Mouse (Mus musculus) ZHBTc4 (cell line): ENCODE results near the gene Ifit1.
"Not testable (repeated sequence)": the region's sequence is repeated elsewhere in the genome, so short reads cannot be mapped to it uniquely, and the experiment has no call there.

Source experiments
- DNase-seq: peaks from one replicate; pipeline ENCODE4 v3.0.0-alpha.2; 2011; ENCODE audit warnings: low read depth, low spot score

Ifit1 gene

DNA sequence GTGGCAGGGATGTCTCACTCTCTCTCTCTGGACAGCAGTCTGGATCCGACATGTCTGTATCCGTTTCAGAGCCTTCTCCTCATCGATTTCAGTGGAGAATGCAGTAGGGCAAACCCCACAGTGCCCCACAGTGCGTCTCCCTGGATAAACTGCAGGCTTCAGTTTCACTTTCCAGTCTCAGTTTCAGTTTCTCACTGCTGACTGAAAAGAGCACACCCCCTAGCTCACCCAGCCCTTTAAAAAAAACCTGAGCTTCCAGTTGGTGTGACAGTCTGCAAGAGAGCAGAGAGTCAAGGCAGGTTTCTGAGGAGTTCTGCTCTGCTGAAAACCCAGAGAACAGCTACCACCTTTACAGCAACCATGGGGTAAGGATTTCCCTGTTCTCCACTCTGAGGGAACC, at the start of gene Ifit1, which contains the start of gene Ifit1bl2:
Gene Ifit1, plus strand, starts transcription at position 249 of the 400 bp plus-strand sequence.
Gene Ifit1bl2, minus strand, starts transcription at position 121 of the 400 bp plus-strand sequence.
- DNase-seq = no peak

- DNase-seq = no peak
Measured at GRCm38 (mm10) chr19:34593456-34593855, 47.2 kb upstream of the Ifit1 start.

DNA sequence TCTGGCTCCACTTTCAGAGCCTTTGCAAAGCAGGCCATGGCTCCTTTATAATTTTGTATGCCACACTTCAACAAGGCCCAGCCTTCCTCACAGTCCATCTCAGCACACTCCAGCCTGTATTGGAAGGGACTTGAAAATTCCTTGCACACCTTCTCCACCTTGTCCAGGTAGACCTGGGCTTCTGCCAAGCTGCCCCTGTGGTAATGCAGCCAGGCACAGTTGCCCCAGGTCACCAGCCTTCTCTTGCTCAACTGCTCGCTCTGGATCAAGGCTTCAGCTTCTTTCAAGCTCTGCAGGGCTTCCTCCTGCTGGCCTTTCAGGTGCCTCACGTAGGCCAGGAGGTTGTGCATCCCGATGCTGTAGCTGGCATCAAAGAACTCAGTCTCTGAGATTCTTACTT, 46.1 kb upstream of the Ifit1 start:
- DNase-seq = not testable (repeated sequence)

DNA sequence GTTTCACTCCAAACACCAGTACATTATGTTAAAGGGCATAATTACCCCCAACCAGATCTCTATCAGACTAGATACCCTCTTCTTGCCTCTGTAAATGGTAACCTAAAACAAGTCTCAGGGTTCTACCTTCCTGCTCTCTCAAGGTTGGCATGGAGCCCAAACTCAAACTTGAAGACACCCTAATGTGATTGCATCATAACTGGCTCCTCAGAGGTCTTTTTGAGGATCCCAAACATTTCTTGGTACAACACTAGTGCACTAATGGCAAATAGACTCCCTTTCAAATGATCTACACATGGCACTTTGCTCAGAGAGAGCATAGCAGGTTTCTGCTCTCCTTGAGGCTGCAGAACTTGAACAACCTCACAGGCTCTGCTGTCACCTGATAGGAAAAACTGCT, 43.9 kb upstream of the Ifit1 start:
- no peak for DNase-seq

DNA sequence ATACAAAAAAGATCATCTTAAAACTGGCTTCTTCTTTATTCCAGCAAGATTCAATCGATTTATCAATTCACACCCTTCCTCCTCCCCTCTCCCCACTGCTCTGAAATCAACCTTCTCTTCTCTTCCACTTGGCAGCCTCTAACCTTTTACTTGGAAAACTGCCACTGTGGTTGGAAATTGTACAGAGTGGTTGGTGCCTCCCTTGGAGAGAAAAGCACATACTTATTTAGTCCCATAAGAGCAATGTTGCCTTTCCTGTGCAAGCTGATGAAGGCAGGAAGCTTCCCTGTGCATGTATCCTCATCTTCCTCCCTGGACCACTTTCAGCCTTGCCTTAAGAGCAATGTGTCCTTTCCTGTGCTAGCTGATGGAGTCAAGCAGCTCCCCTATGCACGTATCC, 42.3 kb upstream of the Ifit1 start:
- no peak for DNase-seq

DNA sequence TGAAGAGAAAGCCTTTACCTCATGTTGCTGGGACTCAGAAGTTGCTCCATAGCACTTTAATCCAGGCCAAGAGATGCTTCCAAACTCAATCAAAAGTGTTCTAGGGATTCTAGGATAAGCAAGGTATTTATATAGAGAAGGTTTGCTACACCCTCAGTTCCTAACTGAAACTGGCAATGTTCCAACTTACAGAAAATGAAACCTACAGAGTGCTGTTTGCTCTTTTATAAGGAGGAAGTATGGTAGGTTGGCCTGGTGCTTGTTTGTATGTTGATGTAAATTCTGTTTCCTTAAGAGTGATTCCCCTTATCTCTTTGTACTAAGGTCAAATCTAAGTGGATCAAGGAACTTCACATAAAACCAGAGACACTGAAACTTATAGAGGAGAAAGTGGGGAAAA, 41.4 kb upstream of the Ifit1 start:
- DNase-seq = not testable (repeated sequence)

- not testable (repeated sequence) for DNase-seq
Measured at GRCm38 (mm10) chr19:34601888-34602287, 38.8 kb upstream of the Ifit1 start, which contains the start of gene Ifit1bl1. Gene Ifit1bl1 (minus strand): TSS chr19:34601956.

DNA sequence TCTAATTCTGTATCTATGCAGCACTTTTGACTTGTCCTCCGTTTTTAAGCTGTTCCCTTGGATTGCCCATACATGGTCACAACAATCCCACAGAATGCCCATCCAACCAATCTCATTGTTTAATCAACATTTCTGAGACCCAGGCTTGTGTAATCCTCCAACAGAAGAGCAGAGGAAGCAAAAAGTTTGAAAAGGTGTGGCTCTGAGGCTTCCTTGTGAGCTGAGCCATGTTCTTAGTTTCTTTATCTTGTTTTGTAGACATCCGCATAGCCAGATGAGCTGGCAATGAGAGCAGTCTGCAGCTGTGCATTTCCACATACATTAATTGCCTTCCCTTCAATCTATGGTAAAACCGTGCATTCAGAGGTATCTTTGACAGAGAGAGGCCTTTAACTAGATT, 35.2 kb upstream of the Ifit1 start:
- DNase-seq = no peak

DNA sequence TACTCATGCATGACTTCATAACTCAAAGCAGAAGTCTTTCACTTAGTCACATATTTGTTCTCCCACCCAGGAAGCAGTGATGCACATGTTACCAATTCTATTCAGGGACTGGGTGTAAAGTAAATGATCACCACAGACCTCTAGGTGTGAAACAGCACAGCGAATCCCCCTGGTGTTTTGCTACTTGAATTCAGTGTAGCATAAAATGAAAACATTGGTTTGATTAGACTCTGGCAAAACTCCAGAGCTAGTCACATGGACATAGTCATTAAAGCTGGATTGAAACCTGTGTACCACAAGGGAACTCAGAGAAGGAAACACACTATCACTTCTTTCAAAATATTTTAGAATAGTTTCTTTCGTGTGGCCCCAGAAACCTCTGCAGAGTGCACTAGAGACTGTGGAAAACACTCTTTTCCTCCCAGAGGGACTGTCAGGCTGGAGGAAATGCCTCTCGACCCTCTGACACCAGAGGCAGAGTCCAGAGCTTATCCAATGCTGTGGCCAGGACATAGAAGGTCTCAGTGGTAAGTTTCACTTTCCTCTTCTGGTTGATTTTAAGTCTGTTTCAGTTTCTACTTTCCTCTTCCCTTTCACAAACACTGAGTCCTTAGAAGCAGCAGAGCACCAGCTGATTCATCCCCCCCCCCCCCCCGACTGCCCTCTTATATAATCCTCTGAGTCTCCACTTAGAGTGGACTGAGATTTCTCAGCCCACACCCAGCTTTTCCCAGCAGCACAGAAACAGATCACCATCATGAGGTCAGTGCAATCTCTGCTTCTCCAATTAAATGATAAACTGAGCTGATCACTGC, 33.2 kb upstream of the Ifit1 start, which contains the start of gene Ifit3b:
Gene Ifit3b, plus strand, starts transcription at position 734 of the 815 bp plus-strand sequence.
- not testable (repeated sequence) for DNase-seq

- DNase-seq = not testable (repeated sequence)
Measured at GRCm38 (mm10) chr19:34610118-34610517, 30.6 kb upstream of the Ifit1 start.

DNA sequence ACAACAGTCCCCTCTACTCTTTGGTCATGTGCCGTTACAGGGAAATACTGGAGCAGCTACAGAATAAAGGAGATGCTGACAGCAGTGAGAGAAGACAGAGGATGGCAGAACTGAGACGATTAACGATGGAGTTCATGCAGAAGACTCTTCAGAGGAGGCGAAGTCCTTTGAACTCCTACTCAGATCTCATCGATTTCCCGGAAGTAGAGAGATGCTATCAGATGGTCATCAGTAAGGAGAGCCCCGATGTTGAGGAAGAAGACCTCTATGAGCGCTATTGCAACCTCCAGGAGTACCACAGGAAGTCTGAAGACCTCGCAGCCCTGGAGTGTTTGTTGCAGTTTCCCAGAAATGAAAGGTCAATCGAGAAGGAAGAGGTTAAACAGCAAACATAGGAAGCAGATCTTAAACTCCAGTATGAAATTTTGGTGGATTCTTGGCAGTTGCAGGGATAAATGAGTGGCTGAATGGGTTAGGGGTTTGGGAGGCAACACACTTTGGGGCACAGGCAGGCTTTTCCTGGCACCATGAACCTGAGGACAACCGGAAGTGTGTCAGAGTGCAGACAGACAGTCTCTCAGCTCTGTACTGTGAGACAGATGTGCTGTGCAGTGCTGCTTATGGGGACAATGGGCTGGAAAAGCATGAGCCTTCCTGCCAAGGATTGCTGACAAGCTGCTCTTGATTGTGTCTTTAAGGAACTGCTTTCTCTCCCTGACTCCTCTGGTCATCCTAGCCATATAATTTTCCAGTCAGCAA, 28.2 kb upstream of the Ifit1 start:
- DNase-seq = not testable (repeated sequence)

DNA sequence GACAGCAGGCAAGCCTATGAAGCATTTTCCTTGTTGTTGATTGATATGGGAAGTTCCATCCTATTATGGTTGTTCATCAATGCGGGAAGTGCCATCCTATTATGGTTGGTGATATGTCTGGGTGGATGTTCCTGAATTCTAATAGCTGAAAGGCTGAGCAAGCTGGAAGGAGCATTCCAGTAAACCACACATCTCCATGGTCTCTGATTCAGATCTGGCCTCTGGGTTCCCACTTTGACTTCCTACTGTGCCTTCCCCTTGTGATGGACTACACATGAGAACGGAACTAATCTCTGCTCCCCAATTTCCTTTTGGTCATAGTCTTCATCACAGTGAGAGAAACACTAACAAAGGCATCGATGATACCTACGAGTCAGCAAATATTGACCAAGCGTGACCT, 19.8 kb upstream of the Ifit1 start:
- DNase-seq = no peak

DNA sequence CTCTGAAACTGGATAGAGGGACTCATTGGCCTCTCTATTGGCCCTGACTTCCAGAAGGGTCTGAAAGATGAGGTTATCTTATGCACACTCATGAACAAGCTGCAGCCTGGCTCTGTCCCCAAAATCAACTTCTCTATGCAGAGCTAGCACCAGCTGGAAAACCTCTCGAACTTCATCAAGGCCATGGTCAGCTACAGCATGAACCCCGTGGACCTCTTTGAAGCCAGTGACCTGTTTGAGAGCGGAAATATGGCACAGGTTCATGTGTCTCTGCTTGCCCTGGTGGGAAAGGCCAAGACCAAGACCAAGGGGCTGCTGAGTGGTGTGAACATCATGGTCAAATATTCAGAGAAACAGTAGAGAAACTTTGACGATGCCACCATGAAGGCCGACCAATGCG, 16.9 kb upstream of the Ifit1 start:
- DNase-seq = no peak

- DNase-seq = no peak
Measured at GRCm38 (mm10) chr19:34624663-34625062, 16.0 kb upstream of the Ifit1 start.

- DNase-seq = no peak
Measured at GRCm38 (mm10) chr19:34627496-34627895, 13.2 kb upstream of the Ifit1 start.

DNA sequence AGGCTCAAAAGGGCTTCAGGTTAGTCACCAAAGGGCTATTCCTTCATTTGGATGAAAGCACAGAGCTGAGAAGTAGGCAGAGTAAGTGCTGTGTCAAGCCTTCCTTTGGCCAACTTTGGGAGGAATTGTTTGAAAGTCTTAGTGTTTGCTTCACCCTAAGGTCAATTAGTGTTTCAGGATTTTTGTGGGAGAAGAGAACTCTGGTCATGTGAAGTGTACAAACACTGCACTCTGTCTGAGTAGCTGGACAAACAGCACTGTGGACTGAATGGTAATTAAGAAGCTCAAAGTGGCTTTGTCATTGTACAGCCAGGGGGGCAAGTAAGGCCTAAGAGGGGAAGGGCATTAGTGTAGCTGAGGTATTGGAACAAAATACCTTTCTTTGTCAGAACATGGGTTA, 9.2 kb upstream of the Ifit1 start:
- DNase-seq = no peak

DNA sequence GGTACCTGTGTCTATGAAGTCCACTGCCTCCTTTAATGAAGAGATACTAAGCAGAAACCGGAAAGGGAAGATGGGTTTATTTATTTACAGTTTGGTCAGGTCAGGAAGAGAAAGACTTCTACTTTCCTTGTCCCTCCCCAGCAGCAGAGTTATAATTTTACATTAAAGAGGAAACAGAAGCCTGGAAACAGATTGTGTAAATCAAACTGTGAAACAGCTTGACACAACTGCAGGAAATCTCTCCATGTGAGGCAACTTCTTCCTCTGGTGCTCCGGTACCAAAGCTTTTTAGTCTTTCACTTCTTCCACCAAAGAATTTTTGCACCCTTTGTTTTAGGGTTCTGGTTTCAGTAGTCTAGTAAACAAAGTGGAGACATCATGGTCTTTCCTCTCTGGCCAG, 7.2 kb upstream of the Ifit1 start:
- DNase-seq = no peak

GRCm38 (mm10) chr19:34636933-34637557, 3.6 kb upstream of the Ifit1 start:
- DNase-seq = peak; percentile 65

DNA sequence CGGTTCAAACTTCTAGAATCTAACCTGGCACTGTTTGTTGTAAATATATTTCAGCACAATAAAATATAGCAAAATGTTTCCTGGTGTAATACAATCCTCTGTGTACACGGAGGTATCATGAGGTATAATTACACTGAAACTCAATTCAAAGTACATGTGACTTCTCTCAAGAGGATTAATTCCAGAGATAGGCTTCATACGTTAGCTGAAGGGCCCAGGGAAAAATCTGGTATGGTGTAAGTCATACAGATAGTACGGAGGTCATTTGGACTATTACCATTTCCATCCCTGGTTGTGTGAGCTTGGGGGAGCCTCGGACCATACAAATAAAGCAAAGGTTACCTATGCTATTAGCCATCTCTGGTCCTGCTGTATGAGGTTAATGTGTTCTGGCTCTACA, 1.9 kb downstream of the Ifit1 start:
- DNase-seq = no peak

DNA sequence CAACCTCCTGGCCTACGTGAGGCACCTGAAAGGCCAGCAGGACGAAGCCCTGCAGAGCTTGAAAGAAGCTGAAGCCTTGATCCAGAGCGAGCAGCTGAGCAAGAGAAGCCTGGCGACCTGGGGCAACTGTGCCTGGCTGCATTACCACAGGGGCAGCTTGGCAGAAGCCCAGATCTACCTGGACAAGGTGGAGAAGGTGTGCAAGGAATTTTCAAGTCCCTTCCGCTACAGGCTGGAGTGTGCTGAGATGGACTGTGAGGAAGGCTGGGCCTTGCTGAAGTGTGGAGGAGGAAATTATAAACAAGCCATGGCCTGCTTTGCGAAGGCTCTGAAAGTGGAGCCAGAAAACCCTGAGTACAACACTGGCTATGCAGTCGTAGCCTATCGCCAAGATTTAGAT, 7.0 kb downstream of the Ifit1 start:
- not testable (repeated sequence) for DNase-seq

GRCm38 (mm10) chr19:34650276-34650675, 9.6 kb downstream of the Ifit1 start:
- no peak for DNase-seq

GRCm38 (mm10) chr19:34650997-34651396, 10.3 kb downstream of the Ifit1 start:
- DNase-seq = no peak
